Mouse (Mus musculus) limb, embryonic 15.5 days (tissue): ENCODE measurements around the gene Pms1. TPM values are rescaled to one million over a fixed set of nuclear protein-coding genes. Genes with fewer than 3 reads are reported as not detected.

Source experiments
- ATAC-seq: fragments of 200-750 bp; cut with Nextera tagmentation; 2 replicates; pipeline ENCODE4 v1.8.0; 2017; ENCODE audit warnings: low read depth, moderate TSS enrichment; ENCODE audit not compliant: insufficient number of reproducible peaks, low FRiP score, low TSS enrichment
- H3K27ac ChIP-seq: fragments of 300-500 bp; sonication (generic); 2 replicates; pipeline ENCODE4 v1.5.1; 2015; ENCODE audit warnings: moderate library complexity, mild to moderate bottlenecking, inconsistent platforms
- H3K27me3 ChIP-seq: fragments of 300-500 bp; sonication (generic); 2 replicates; pipeline ENCODE4 v1.6.1; 2015; ENCODE audit warnings: inconsistent platforms
- H3K36me3 ChIP-seq: fragments of 300-500 bp; sonication (generic); 2 replicates; pipeline ENCODE4 v1.6.1; 2015; ENCODE audit warnings: inconsistent platforms
- H3K4me1 ChIP-seq: fragments of 300-500 bp; sonication (generic); 2 replicates; pipeline ENCODE4 v1.6.1; 2015; ENCODE audit warnings: inconsistent platforms
- H3K4me2 ChIP-seq: fragments of 300-500 bp; sonication (generic); 2 replicates; pipeline ENCODE4 v1.6.1; 2015; ENCODE audit warnings: mild to moderate bottlenecking, inconsistent platforms
- H3K4me3 ChIP-seq: fragments of 300-500 bp; sonication (generic); 2 replicates; pipeline ENCODE4 v1.5.1; 2015; ENCODE audit warnings: mild to moderate bottlenecking, inconsistent platforms
- H3K9ac ChIP-seq: fragments of 300-500 bp; sonication (generic); 2 replicates; pipeline ENCODE4 v1.6.1; 2015; ENCODE audit warnings: inconsistent platforms
- H3K9me3 ChIP-seq: fragments of 300-500 bp; sonication (generic); 2 replicates; pipeline ENCODE4 v1.6.1; 2016; ENCODE audit warnings: inconsistent platforms
- WGBS: fragments of 180-500 bp; shearing (Covaris S2); methylation state at CpG from one replicate; pipeline ENCODE4 v1.1.7; 2015; 5-methylcytosine and 5-hydroxymethylcytosine counted together
- polyA plus RNA-seq: library from polyadenylated mRNA; unstranded; fragments of >200 nt; fragmentation: Nextera tagmentation; extraction: Ambion mirVana; gene quantifications from 2 replicates; pipeline ENCODE4 v1.2.1, GENCODE M21; 2015

The Pms1 gene
- polyA plus RNA-seq, 1 experiment from 2014 or later: 16.5 TPM

- no peaks in the 10 kb centered on the region for H3K27me3 ChIP-seq
- no peaks in the 10 kb centered on the region for H3K36me3 ChIP-seq
- no peak overlapping the region for H3K4me2 ChIP-seq
- no peak overlapping the region for H3K9ac ChIP-seq
- H3K9me3 ChIP-seq: no peaks in the 10 kb centered on the region
- no peak overlapping the region for H3K27ac ChIP-seq
- H3K4me1 ChIP-seq: no peaks in the 10 kb centered on the region
- WGBS: 85% methylated on average over 3 of the region's 3 CpGs
- ATAC-seq: no peak
- H3K4me3 ChIP-seq: no peak overlapping the region
Observed at GRCm38 (mm10) chr1:53189620-53190019, 107.2 kb downstream of the Pms1 start.

DNA sequence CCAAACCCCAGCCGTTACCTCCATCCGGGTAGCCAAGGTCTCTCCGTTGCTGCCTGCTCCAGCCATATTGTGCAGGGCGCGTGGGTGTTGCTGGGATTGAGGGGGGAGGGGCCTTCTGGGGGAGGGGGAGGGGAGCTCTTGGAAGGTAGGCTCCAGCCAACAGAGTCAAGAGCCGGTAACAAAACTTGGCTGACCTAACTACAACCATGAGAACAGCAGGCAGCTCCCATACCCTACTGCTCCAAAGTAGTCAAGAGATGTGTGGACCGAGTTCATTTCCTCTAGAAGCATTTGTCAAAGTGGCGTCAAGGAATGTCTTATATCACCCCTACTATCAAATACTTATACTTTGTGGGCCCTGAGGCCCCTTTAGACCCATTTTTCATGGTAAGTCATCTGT is 109.3 kb downstream of the Pms1 start, which contains the start of gene 1700019A02Rik:
Gene 1700019A02Rik (minus strand): TSS at position 101 of the 400 bp plus-strand sequence.
- no peak for ATAC-seq
- no peak within 1 kb of the TSS for H3K27ac ChIP-seq
- no peak within 1 kb of the TSS for H3K4me2 ChIP-seq
- no peak within 1 kb of the TSS for H3K9ac ChIP-seq
- H3K4me3 ChIP-seq: no peak within 1 kb of the TSS
- 90% methylated on average over 8 of the region's 8 CpGs for WGBS
- H3K27me3 ChIP-seq: no peaks in the 10 kb centered on the region
- H3K4me1 ChIP-seq: no peaks in the 10 kb centered on the region
- no peaks in the 10 kb centered on the region for H3K36me3 ChIP-seq
- H3K9me3 ChIP-seq: no peaks in the 10 kb centered on the region

- no peak overlapping the region for H3K27ac ChIP-seq
- no peaks in the 10 kb centered on the region for H3K27me3 ChIP-seq
- ATAC-seq: no peak
- H3K4me3 ChIP-seq: no peak overlapping the region
- no peak overlapping the region for H3K4me2 ChIP-seq
- no peaks in the 10 kb centered on the region for H3K4me1 ChIP-seq
- 91% methylated on average over 3 of the region's 3 CpGs for WGBS
- no peaks in the 10 kb centered on the region for H3K36me3 ChIP-seq
- H3K9ac ChIP-seq: no peak overlapping the region
- H3K9me3 ChIP-seq: no peaks in the 10 kb centered on the region
Observed at GRCm38 (mm10) chr1:53186301-53186700, 110.5 kb downstream of the Pms1 start.

GRCm38 (mm10) chr1:53157715-53158114 is 139.1 kb downstream of the Pms1 start:
- Histone ChIP-seq H3K9ac (no peak overlapping the region), H3K27ac (no peak overlapping the region), H3K4me1 (no peaks in the 10 kb centered on the region), H3K4me2 (no peak overlapping the region), H3K9me3 (no peaks in the 10 kb centered on the region), H3K27me3 (no peaks in the 10 kb centered on the region), H3K4me3 (no peak overlapping the region), H3K36me3 (no peaks in the 10 kb centered on the region)
- 23% methylated on average over 6 of the region's 6 CpGs for WGBS
- no peak for ATAC-seq

Other genes starting within 250 kb of the Pms1 start
- 9.1 and 12.7 TPM in 2 replicates for gene Mstn, start 235.4 kb downstream of the Pms1 start, polyA plus RNA-seq
- gene 1700019A02Rik, start 109.4 kb downstream of the Pms1 start, polyA plus RNA-seq: not detected in 2 replicates
- 34.3 and 34.9 TPM in 2 replicates for gene Ormdl1, start 77 bp upstream of the Pms1 start, polyA plus RNA-seq
- not detected in 2 replicates for gene Gm28778, start 93 bp upstream of the Pms1 start, polyA plus RNA-seq
- 15.3 and 17.8 TPM in 2 replicates for gene Osgepl1, start 16.6 kb upstream of the Pms1 start, polyA plus RNA-seq
- 10.5 TPM in 1 of 2 replicates, not detected in the other for gene Asdurf, start 55.6 kb upstream of the Pms1 start, polyA plus RNA-seq
- 0.61 and 0.73 TPM in 2 replicates for gene Gm28551, start 55.6 kb upstream of the Pms1 start, polyA plus RNA-seq
- 65.3 and 68.2 TPM in 2 replicates for gene Asnsd1, start 55.7 kb upstream of the Pms1 start, polyA plus RNA-seq